Comparison of ENCODE assay signal across 15 mouse cellular contexts in genomic region chr8:106404825-106405224, GRCm38 (mm10). TPM values are rescaled to one million over a fixed set of nuclear protein-coding genes. Genes with fewer than 3 reads are reported as not detected.
DNase-seq lines count a peak whose midpoint lies in the region; ATAC-seq and TF ChIP-seq lines count a peak whose summit lies in the region.
"Had no signal": no experiment of that assay in that cellular context is flagged by ENCODE, and none has a peak within 500 bp of the region (broad histone marks: within the 10 kb centered on the region; RNA-seq: fewer than 3 reads in every experiment).

No protein-coding gene starts in this region.

- peak overlapping the region; percentile 51 for H3K27ac ChIP-seq in forebrain, embryonic 10.5 days
- no peak overlapping the region for H3K27ac ChIP-seq in forebrain, embryonic 13.5 days
- no peak overlapping the region for H3K27ac ChIP-seq in kidney, embryonic 14.5 days (ENCODE audit: low read depth, low read length)
- peak overlapping the region; percentile 15; the same call in 1 of the 2 replicates for H3K27ac ChIP-seq in intestine, postnatal 0 days (ENCODE audit: low read depth, low read length)
- H3K27ac ChIP-seq: left cerebral cortex, adult 2 months had no signal

- no peak for ATAC-seq in forebrain, embryonic 13.5 days
- ATAC-seq in kidney, embryonic 14.5 days (ENCODE audit: low FRiP score, low TSS enrichment), result peak; percentile 53; the same call in 1 of the 2 replicates
- peak; percentile 44; the same call in 1 of the 2 replicates for ATAC-seq in intestine, postnatal 0 days
- ATAC-seq: forebrain, postnatal 0 days; inflammation-experienced regulatory T-cells, adult 6 months had no signal

- H3K9me3 ChIP-seq in forebrain, embryonic 10.5 days, result no peaks in the 10 kb centered on the region
- no peaks in the 10 kb centered on the region for H3K9me3 ChIP-seq in forebrain, embryonic 13.5 days (replicated peaks)
- H3K9me3 ChIP-seq in kidney, embryonic 14.5 days (ENCODE audit: control insufficient read depth, low read length), result no peaks in the 10 kb centered on the region
- H3K9me3 ChIP-seq in intestine, postnatal 0 days (ENCODE audit: control insufficient read depth), result no peaks in the 10 kb centered on the region
- H3K9me3 ChIP-seq: embryonic facial prominence, embryonic 15.5 days had no signal

- H3K4me2 ChIP-seq in forebrain, embryonic 13.5 days, result no peak overlapping the region
- H3K4me2 ChIP-seq in kidney, embryonic 14.5 days (replicated peaks; ENCODE audit: low read depth, low read length), result no peak overlapping the region
- no peak overlapping the region for H3K4me2 ChIP-seq in intestine, postnatal 0 days (replicated peaks; ENCODE audit: low read depth)
- H3K4me2 ChIP-seq: embryonic facial prominence, embryonic 15.5 days had no signal

- H3K9ac ChIP-seq in forebrain, embryonic 13.5 days, result no peak overlapping the region
- no peak overlapping the region for H3K9ac ChIP-seq in kidney, embryonic 14.5 days (ENCODE audit: low read depth, low read length)
- 0 out of 2 replicates have a peak overlapping the region, but pooled peaks have one; percentile 11 for H3K9ac ChIP-seq in intestine, postnatal 0 days (ENCODE audit: low read depth, low read length)
- H3K9ac ChIP-seq: embryonic facial prominence, embryonic 15.5 days; forebrain, postnatal 0 days had no signal

- H3K4me3 ChIP-seq in forebrain, embryonic 10.5 days, result no peak overlapping the region
- H3K4me3 ChIP-seq in forebrain, embryonic 13.5 days, result no peak overlapping the region
- H3K4me3 ChIP-seq in kidney, embryonic 14.5 days (ENCODE audit: low read length), result no peak overlapping the region
- no peak overlapping the region for H3K4me3 ChIP-seq in intestine, postnatal 0 days (ENCODE audit: low read depth, low read length)
- H3K4me3 ChIP-seq: embryonic facial prominence, embryonic 15.5 days; left cerebral cortex, adult 2 months had no signal

- no peaks in the 10 kb centered on the region for H3K27me3 ChIP-seq in forebrain, embryonic 10.5 days (ENCODE audit: poor library complexity, severe bottlenecking)
- H3K27me3 ChIP-seq in forebrain, embryonic 13.5 days, result no peaks in the 10 kb centered on the region
- no peaks in the 10 kb centered on the region for H3K27me3 ChIP-seq in kidney, embryonic 14.5 days (ENCODE audit: control insufficient read depth, insufficient read depth, low read length)
- no peaks in the 10 kb centered on the region for H3K27me3 ChIP-seq in intestine, postnatal 0 days (replicated peaks; ENCODE audit: control insufficient read depth, insufficient read depth, low read length)

- WGBS in forebrain, embryonic 10.5 days, result 39% methylated on average over 3 of the region's 3 CpGs
- 31% methylated on average over 3 of the region's 3 CpGs for WGBS in forebrain, embryonic 13.5 days
- 33% methylated on average over 3 of the region's 3 CpGs for WGBS in kidney, embryonic 14.5 days
- 22% methylated on average over 3 of the region's 3 CpGs for WGBS in intestine, postnatal 0 days

- H3K36me3 ChIP-seq in forebrain, embryonic 10.5 days (replicated peaks), result no peaks in the 10 kb centered on the region
- H3K36me3 ChIP-seq in forebrain, embryonic 13.5 days (ENCODE audit: poor library complexity, severe bottlenecking), result no peaks in the 10 kb centered on the region
- no peaks in the 10 kb centered on the region for H3K36me3 ChIP-seq in kidney, embryonic 14.5 days (ENCODE audit: control insufficient read depth, insufficient read depth, low read length)
- H3K36me3 ChIP-seq in intestine, postnatal 0 days (ENCODE audit: control insufficient read depth, insufficient read depth), result no peaks in the 10 kb centered on the region
- H3K36me3 ChIP-seq: embryonic facial prominence, embryonic 15.5 days had no signal

- peaks cover 33% of the 10 kb centered on the region for H3K4me1 ChIP-seq in forebrain, embryonic 10.5 days
- peaks cover 11% of the 10 kb centered on the region; the same call in 1 of the 2 replicates for H3K4me1 ChIP-seq in forebrain, embryonic 13.5 days
- peaks cover 18% of the 10 kb centered on the region; the same call in 1 of the 2 replicates for H3K4me1 ChIP-seq in kidney, embryonic 14.5 days (ENCODE audit: control insufficient read depth, insufficient read depth, low read length)
- H3K4me1 ChIP-seq in intestine, postnatal 0 days (replicated peaks; ENCODE audit: control insufficient read depth, insufficient read depth, low read length), result peaks cover 6% of the 10 kb centered on the region

- TF ChIP-seq CTCF in intestine, postnatal 0 days (IDR thresholded peaks at IDR 0.05; ENCODE audit: low read depth), result no peak

- DNase-seq in forebrain, embryonic 10.5 days (ENCODE audit: extremely low spot score, low spot score), result no peak
- DNase-seq in kidney, adult 8-10 months, result no peak
- peak; percentile 69 for DNase-seq in embryo, embryonic 10.5 days (ENCODE audit: low spot score)
- DNase-seq in cerebellum, adult 9-10 months, result no peak
- no peak for DNase-seq in spleen, postnatal 10 days (ENCODE audit: low spot score in 2 of 2)
- DNase-seq: cerebellum, adult 11-12 months; forebrain, postnatal 0 days; lung, postnatal 4 days; right cerebral cortex, postnatal 25 days had no signal

RNA-seq across cellular contexts. Expression of gene Zfp90, which starts 10.3 kb away (rescaled TPM):
- 22.3 and 24.5 TPM in 2 replicates for polyA plus RNA-seq in forebrain, embryonic 10.5 days (2016; fragmentation: Nextera tagmentation; extraction: Ambion mirVana)
- polyA plus RNA-seq in forebrain, embryonic 13.5 days (2015; fragmentation: Nextera tagmentation; extraction: Ambion mirVana), result 41.4 and 46.0 TPM in 2 replicates
- 15.9 and 19.5 TPM in 2 replicates for polyA plus RNA-seq in kidney, embryonic 14.5 days (2014; fragmentation: Nextera tagmentation; extraction: Ambion mirVana)
- 5.6 and 6.6 TPM in 2 replicates for polyA plus RNA-seq in intestine, postnatal 0 days (2015; fragmentation: Nextera tagmentation; extraction: Ambion mirVana)

Comparison
In these comparisons a context has a peak if more than half of its experiments do, and no peak if none do; other contexts are left out.
1. H3K27ac ChIP-seq: peak in forebrain, embryonic 10.5 days (single experiment) and intestine, postnatal 0 days (single experiment); none in forebrain, embryonic 13.5 days (single experiment) and kidney, embryonic 14.5 days (single experiment).